Mouse (Mus musculus) neural tube, embryonic 14.5 days (tissue): ENCODE measurements at regions not wholly inside any gene's neighbourhood (a gene's known extent, or its start where the extent isn't known, plus 50 kb on each side); places are given as distances from the start of the nearest gene placed in this dataset.
A peak's percentile ranks its signal among the peaks of the same experiment; 100 is the strongest.

Source experiments
- ATAC-seq: fragments of 200-750 bp; cut with Nextera tagmentation; 2 replicates; pipeline ENCODE4 v1.8.0; 2017; ENCODE audit warnings: low read depth, mild to moderate bottlenecking, moderate TSS enrichment, moderate library complexity
- H3K27ac ChIP-seq: fragments of 300-500 bp; sonication (generic); 2 replicates; pipeline ENCODE4 v1.5.1; 2014; ENCODE audit warnings: low read depth, mild to moderate bottlenecking, control low read depth, low read length, moderate library complexity, mixed read lengths
- H3K27me3 ChIP-seq: fragments of 300-500 bp; sonication (generic); 2 replicates; pipeline ENCODE4 v1.6.1; 2014; ENCODE audit warnings: low read length; ENCODE audit not compliant: control insufficient read depth, insufficient read depth
- H3K36me3 ChIP-seq: fragments of 300-500 bp; sonication (generic); 2 replicates; pipeline ENCODE4 v1.6.1; 2014; ENCODE audit warnings: low read length, mixed read lengths; ENCODE audit not compliant: control insufficient read depth, insufficient read depth
- H3K4me1 ChIP-seq: fragments of 300-500 bp; sonication (generic); 2 replicates; pipeline ENCODE4 v1.6.1; 2014; ENCODE audit warnings: low read length; ENCODE audit not compliant: control insufficient read depth, insufficient read depth
- H3K4me2 ChIP-seq: fragments of 300-500 bp; sonication (generic); 2 replicates; pipeline ENCODE4 v1.6.1; 2014; ENCODE audit warnings: mild to moderate bottlenecking, low read depth, low read length, control low read depth
- H3K4me3 ChIP-seq: fragments of 300-500 bp; sonication (generic); 2 replicates; pipeline ENCODE4 v1.5.1; 2014; ENCODE audit warnings: low read depth, low read length, control low read depth, mixed read lengths
- H3K9ac ChIP-seq: fragments of 300-500 bp; sonication (generic); replicated peaks from 2 replicates; pipeline ENCODE4 v1.6.1; 2014; ENCODE audit warnings: low read depth, mild to moderate bottlenecking, control low read depth, low read length, mixed read lengths
- H3K9me3 ChIP-seq: fragments of 300-500 bp; sonication (generic); 2 replicates; pipeline ENCODE4 v1.6.1; 2016; ENCODE audit warnings: low read length; ENCODE audit not compliant: control insufficient read depth
- WGBS: fragments of 180-500 bp; shearing (Covaris S2); extraction: QIAGEN DNeasy Blood & Tissue Kit; methylation state at CpG from one replicate; pipeline ENCODE4 v1.1.7; 2014; 5-methylcytosine and 5-hydroxymethylcytosine counted together

DNA sequence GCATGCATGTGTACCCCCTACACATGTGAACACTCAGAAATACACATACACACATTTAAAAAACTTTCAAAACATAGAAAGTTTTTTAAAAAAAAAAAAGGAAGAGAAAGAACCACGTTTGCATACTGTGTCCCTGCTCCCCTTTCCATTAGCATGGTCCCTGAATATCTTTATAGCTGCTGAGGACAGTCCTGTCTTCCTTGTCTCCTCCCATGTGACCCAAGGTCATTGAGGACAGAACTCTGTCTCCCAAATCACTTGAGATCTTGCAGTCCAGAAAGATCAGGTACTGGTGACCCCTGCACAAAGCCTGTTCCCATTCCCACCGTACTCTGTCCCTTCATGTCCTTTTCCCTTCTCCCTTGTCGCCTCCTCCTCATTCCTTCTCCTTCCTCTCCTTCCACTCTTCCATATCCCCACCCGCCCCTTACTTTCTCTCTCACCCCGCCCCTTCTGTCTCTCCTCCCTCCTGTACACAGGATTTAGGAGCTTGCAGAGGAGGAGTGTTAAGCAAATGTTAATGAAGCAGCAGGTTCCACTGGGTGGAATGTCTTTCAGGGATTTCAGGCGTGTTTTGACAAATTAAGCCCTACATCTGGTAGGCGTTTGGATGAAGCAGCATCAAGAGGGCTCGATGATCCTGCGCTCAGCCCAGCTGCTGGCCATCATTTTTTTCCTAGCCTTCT lies 125.6 kb downstream of the Cxcl12 start:
- ATAC-seq: no peak
- no peak overlapping the region for H3K4me3 ChIP-seq
- WGBS: 36% methylated on average over 9 of the region's 9 CpGs
- no peak overlapping the region for H3K27ac ChIP-seq
- H3K9me3 ChIP-seq: no peaks in the 10 kb centered on the region
- no peaks in the 10 kb centered on the region for H3K4me1 ChIP-seq
- H3K4me2 ChIP-seq: no peak overlapping the region
- no peak overlapping the region for H3K9ac ChIP-seq
- H3K27me3 ChIP-seq: no peaks in the 10 kb centered on the region
- H3K36me3 ChIP-seq: no peaks in the 10 kb centered on the region

DNA sequence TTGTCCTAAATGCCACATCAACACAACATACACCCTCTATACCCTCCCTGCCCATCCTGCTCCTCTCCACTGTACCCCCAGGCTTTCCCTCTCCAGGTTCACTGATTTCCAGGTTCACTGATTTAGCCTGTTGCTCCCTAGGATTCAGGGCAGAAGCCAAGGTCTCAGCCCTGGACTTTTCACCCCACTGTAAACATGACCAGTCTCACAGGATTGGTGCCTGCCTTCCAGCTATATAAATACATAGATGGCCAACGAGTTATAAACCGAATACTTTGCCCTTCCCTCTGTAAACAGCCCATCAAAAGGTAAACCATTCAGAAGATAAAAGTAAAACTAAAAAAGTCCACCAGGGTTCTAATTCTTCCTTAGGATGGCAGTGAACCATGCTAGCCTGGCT lies 129.6 kb downstream of the Cxcl12 start:
- Histone ChIP-seq H3K27ac (no peak overlapping the region), H3K27me3 (no peaks in the 10 kb centered on the region), H3K9ac (no peak overlapping the region), H3K36me3 (no peaks in the 10 kb centered on the region), H3K4me1 (no peaks in the 10 kb centered on the region), H3K4me2 (no peak overlapping the region), H3K9me3 (no peaks in the 10 kb centered on the region), H3K4me3 (no peak overlapping the region)
- ATAC-seq: no peak
- WGBS: 99% methylated on average over 2 of the region's 2 CpGs

DNA sequence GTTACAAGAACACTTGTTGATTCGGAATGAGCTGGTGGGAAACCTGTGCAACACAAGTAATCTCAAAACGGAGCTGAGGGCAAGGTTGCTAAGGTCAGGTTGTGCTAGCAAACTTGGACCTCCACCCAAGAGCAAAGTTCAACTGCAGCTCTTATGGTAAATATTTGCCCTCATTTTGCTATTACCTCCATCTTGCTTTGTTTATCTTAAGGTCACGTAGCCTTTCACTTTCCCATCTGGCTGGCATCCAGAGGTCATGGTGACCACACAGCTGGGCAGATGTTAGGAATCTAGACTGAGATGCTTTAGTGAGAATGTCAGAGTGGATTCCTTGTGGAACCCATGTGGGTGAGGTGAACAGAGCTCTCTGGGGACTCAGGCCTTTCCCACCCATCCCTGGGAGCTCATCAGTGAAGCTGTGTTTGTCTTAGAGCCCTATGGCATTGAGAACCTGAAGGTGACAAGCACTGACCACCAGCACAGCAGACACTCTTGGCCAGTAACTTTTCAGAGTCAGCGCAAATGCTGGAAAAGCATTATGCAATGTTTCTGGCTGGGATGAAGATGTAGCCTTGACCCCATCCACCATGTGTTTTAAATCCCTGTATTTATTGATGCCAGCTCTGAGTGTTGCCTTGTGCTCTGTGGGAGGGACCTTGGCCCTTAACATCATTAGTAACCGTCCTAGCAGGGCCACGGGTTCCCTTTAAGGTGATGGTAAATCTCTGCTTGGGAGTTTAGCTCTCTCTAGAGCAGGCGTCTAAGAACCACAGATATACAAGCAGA lies 131.4 kb downstream of the Cxcl12 start:
- no peaks in the 10 kb centered on the region for H3K4me1 ChIP-seq
- 84% methylated on average over 7 of the region's 7 CpGs for WGBS
- no peak overlapping the region for H3K9ac ChIP-seq
- H3K4me3 ChIP-seq: no peak overlapping the region
- no peak for ATAC-seq
- H3K36me3 ChIP-seq: no peaks in the 10 kb centered on the region
- H3K27ac ChIP-seq: no peak overlapping the region
- no peak overlapping the region for H3K4me2 ChIP-seq
- H3K27me3 ChIP-seq: no peaks in the 10 kb centered on the region
- H3K9me3 ChIP-seq: no peaks in the 10 kb centered on the region

DNA sequence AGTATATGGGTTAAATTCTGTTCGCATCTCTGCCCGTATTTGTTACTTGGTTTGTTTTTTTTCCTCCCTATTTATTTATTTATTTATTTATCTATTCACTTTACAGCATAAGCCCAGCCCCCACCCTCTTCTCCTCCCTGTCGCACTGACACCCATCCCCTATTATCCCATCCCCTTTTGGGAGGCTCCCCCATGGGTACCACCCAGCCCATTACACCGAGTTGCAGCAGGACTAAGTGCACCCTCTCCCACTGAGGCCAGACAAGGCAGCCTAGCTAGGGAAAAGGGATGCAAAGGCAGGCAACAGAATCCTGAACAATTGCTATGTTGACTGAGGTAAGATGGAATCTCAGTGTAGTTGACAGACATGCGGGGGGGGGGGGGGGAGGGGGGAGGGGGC lies 135.0 kb downstream of the Cxcl12 start:
- no peak overlapping the region for H3K4me3 ChIP-seq
- no peaks in the 10 kb centered on the region for H3K36me3 ChIP-seq
- H3K27me3 ChIP-seq: no peaks in the 10 kb centered on the region
- 69% methylated on average over 4 of the region's 5 CpGs for WGBS
- H3K4me1 ChIP-seq: no peaks in the 10 kb centered on the region
- H3K9me3 ChIP-seq: no peaks in the 10 kb centered on the region
- no peak overlapping the region for H3K4me2 ChIP-seq
- ATAC-seq: no peak
- no peak overlapping the region for H3K27ac ChIP-seq
- no peak overlapping the region for H3K9ac ChIP-seq

DNA sequence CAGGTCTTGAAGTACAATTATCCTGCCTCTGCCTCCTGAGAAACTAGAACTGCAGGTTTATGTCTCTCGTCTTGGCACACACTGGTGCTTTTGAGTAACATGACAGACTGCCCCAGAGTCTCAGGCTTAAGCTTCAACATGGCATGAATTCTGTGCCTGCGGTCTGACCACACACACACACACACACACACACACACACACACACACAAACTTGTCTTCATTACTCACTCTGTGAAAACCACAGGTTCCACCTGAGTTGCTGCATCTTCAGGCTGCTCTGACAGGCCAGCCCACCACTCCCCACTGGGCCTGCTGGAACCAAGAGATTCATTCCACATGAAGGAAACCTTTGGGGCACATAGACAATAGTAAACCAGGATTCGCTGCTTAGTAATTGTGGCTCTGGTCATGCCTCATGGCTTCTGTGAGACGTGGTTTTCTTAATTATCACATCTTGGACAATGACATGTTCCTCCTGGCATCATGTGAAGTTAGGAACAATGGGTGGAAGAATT lies 137.5 kb downstream of the Cxcl12 start:
- H3K4me2 ChIP-seq: no peak overlapping the region
- H3K36me3 ChIP-seq: no peaks in the 10 kb centered on the region
- H3K27me3 ChIP-seq: no peaks in the 10 kb centered on the region
- H3K9me3 ChIP-seq: no peaks in the 10 kb centered on the region
- WGBS: 73% methylated on average over 4 of the region's 4 CpGs
- no peak overlapping the region for H3K9ac ChIP-seq
- H3K27ac ChIP-seq: no peak overlapping the region
- no peak for ATAC-seq
- no peak overlapping the region for H3K4me3 ChIP-seq
- H3K4me1 ChIP-seq: no peaks in the 10 kb centered on the region

DNA sequence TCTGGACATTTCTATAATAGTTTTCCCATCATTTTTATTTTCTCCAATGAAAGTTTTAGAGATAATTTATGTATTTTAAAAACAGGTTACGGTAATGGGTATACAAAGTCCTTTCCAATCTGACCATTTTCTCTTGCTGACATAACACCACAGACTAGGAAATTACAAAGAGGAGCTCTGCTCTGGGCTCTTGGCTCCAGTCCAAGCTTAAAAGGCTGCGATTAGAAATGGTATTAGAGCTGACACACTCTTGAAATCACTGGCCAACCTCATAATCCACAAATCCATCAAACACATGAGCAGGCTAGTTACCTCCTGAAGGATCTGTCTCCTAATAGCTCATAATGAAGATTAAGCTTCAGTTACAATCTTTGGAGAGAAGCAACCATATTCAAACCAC lies 140.3 kb downstream of the Cxcl12 start:
- Histone ChIP-seq H3K4me1 (no peaks in the 10 kb centered on the region), H3K27me3 (no peaks in the 10 kb centered on the region), H3K9me3 (no peaks in the 10 kb centered on the region), H3K36me3 (no peaks in the 10 kb centered on the region), H3K4me3 (no peak overlapping the region), H3K4me2 (no peak overlapping the region), H3K9ac (no peak overlapping the region), H3K27ac (no peak overlapping the region)
- WGBS: 76% methylated on average over 2 of the region's 2 CpGs
- no peak for ATAC-seq

DNA sequence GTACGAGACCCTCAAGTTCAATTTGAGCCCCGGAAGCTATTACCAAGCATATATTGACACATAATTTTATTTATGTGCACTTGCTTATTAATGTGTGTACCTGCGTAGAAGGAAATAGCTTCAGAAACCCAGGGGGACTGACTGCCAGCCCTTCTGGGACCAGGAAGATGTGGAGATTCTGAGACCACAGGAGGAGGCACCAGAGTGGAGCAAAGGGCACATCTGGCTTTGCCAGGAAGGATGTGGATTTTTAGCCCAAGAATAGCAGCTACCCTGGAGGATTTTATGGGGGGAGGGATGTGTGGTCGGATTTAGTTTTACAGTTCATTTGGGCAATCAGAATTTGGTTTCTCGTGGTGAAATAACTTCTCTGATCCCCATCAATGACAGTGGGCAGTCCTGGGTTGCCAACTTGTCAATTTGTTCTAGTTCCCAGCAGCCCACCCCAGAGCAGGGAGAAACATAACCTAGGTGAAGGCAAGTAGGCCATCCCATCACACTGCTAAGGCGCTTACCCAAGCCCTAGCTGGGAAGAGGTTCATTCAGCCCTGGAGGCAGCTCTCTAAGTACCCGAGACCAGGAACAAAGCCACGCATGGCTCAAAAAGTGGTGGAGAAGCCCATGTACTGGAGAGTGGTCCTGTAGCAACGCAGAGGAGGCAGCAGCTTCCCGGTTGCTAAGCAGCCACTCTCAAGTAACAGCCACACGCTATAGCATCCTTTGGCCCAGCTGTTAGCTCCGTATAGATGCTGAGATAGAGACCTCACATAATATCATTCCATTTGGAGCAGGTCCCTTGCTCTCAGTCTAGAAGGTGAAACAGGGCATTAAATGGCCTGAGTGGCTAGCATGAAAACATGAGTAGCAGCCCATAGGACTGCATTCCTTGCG lies 144.8 kb downstream of the Cxcl12 start:
- no peak overlapping the region for H3K4me2 ChIP-seq
- ATAC-seq: peak; percentile 21; the same call in 1 of the 2 replicates
- no peak overlapping the region for H3K9ac ChIP-seq
- no peak overlapping the region for H3K27ac ChIP-seq
- H3K9me3 ChIP-seq: peaks cover 2% of the 10 kb centered on the region; the same call in 1 of the 2 replicates
- WGBS: 68% methylated on average over 13 of the region's 13 CpGs
- no peaks in the 10 kb centered on the region for H3K36me3 ChIP-seq
- H3K4me1 ChIP-seq: no peaks in the 10 kb centered on the region
- no peaks in the 10 kb centered on the region for H3K27me3 ChIP-seq
- no peak overlapping the region for H3K4me3 ChIP-seq

DNA sequence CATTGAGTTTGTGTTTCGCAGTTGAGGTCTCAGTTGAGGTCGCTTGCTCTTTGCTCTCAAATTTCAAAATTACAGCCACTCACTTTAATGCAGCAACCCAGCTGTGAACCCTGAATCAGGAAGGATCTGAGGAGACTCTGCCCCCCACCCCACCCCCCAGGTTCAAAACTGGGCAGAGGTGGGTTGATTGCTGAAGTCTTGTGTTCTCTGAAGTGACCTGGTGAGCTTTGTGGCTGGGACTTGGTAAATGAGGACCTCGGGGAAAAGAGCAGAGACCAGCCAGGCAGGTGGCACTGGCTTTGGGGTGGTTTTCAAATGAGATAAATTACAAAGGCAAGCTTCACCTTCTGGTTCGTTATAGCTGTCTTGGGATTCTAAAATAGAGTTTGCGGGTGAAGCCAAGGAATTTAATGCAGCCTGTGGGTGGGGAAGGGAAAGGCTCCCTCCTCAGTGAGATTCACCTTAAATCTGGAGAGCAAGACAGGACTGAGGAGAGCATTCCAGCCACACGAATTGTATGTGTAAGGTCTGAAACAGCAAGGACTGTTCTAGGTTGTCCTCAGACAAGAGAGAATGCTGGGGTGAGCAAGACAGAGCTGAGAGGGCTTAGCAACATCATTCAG lies 145.7 kb downstream of the Cxcl12 start:
- H3K9me3 ChIP-seq: peaks cover 2% of the 10 kb centered on the region; the same call in 1 of the 2 replicates
- no peak overlapping the region for H3K9ac ChIP-seq
- no peaks in the 10 kb centered on the region for H3K4me1 ChIP-seq
- 55% methylated on average over 6 of the region's 6 CpGs for WGBS
- no peaks in the 10 kb centered on the region for H3K36me3 ChIP-seq
- H3K4me2 ChIP-seq: no peak overlapping the region
- no peaks in the 10 kb centered on the region for H3K27me3 ChIP-seq
- no peak for ATAC-seq
- no peak overlapping the region for H3K27ac ChIP-seq
- no peak overlapping the region for H3K4me3 ChIP-seq
